Mouse (Mus musculus) lung, postnatal 4 days (tissue): Measurements from ENCODE around the gene Ndst4.

Source experiments
- DNase-seq, 2 experiments: peaks; one replicate each; pipeline ENCODE4 v3.0.0; 2021

Gene Ndst4

GRCm38 (mm10) chr3:125744468-125745141, 340.7 kb downstream of the Ndst4 start:
- no peak for DNase-seq

- DNase-seq: no peak
Measured at GRCm38 (mm10) chr3:125745142-125745496, 341.2 kb downstream of the Ndst4 start.

- no peak for DNase-seq
Measured at GRCm38 (mm10) chr3:125746367-125746766, 342.5 kb downstream of the Ndst4 start.

GRCm38 (mm10) chr3:125756911-125757310, 353.0 kb downstream of the Ndst4 start:
- peak; percentile 10 to 31 for DNase-seq

- no peak for DNase-seq
Measured at GRCm38 (mm10) chr3:125760711-125761110, 356.8 kb downstream of the Ndst4 start.
